Mouse (Mus musculus) ES-Bruce4 (cell line): Measurements from ENCODE around the gene Nt5c3b.

Source experiments
- CTCF ChIP-seq: IDR thresholded peaks from one replicate; pipeline ENCODE4 v1.8.1; 2011; ENCODE audit warnings: low read depth, low read length
- EP300 ChIP-seq: IDR thresholded peaks from 2 replicates; pipeline ENCODE4 v1.6.1; 2011; ENCODE audit warnings: low read depth, low read length; ENCODE audit not compliant: insufficient read depth
- POLR2A ChIP-seq: IDR thresholded peaks from one replicate; pipeline ENCODE4 v1.8.1; 2011; ENCODE audit warnings: low read length; ENCODE audit not compliant: insufficient read depth

- TF ChIP-seq CTCF (no peak), POLR2A (no peak), EP300 (no peak)
Measured at GRCm38 (mm10) chr11:100442625-100443024, 1.0 kb upstream of the Nt5c3b start.
